In the genomic region with DNA sequence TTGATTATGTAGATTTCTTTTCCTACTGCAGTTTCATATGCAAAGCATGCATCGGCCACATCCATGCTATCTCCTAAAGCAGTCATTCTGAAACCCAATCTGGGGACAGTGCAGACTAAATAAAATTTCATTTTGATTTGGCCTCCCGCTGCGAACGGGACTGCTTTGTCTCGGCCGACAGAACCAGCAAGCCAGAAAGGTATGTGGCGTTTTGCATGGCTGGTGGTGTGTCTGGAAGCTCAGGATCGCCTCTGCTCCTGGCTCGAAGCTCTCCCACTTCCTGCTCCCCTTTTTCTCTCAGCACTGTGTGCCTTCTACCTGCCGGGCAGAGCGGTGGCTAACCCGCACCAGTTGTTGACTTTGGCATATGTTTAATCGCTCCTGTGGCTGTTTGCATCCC, we compare ENCODE assay signal across 8 mouse cellular contexts.
DNase-seq lines count a peak whose midpoint lies in the region; ATAC-seq lines count a peak whose summit lies in the region.

No protein-coding gene starts in this region.

- H3K4me2 ChIP-seq in embryonic facial prominence, embryonic 15.5 days (replicated peaks) = peak overlapping the region; percentile 48
- H3K4me2 ChIP-seq in kidney, embryonic 16.5 days (replicated peaks; ENCODE audit: low read depth, low read length) = peak overlapping the region; percentile 48
- peak overlapping the region; percentile 52 for H3K4me2 ChIP-seq in neural tube, embryonic 12.5 days (replicated peaks)

- peak overlapping the region; percentile 31 for H3K4me3 ChIP-seq in embryonic facial prominence, embryonic 15.5 days (replicated peaks)
- H3K4me3 ChIP-seq in kidney, embryonic 16.5 days (ENCODE audit: low read length) = peak overlapping the region; percentile 16
- no peak overlapping the region for H3K4me3 ChIP-seq in neural tube, embryonic 12.5 days

- H3K27ac ChIP-seq in embryonic facial prominence, embryonic 15.5 days (replicated peaks) = no peak overlapping the region
- H3K27ac ChIP-seq in kidney, embryonic 16.5 days (ENCODE audit: low read length) = no peak overlapping the region
- H3K27ac ChIP-seq in neural tube, embryonic 12.5 days = 0 out of 2 replicates have a peak overlapping the region, but pooled peaks have one; percentile 10

- peaks cover 5% of the 10 kb centered on the region; the same call in 1 of the 2 replicates for H3K4me1 ChIP-seq in embryonic facial prominence, embryonic 15.5 days
- H3K4me1 ChIP-seq in kidney, embryonic 16.5 days (ENCODE audit: insufficient read depth, low read length) = peaks cover 17% of the 10 kb centered on the region
- H3K4me1 ChIP-seq in neural tube, embryonic 12.5 days = peaks cover 42% of the 10 kb centered on the region

- no peaks in the 10 kb centered on the region for H3K27me3 ChIP-seq in embryonic facial prominence, embryonic 15.5 days
- H3K27me3 ChIP-seq in kidney, embryonic 16.5 days (ENCODE audit: insufficient read depth, low read length) = no peaks in the 10 kb centered on the region
- no peaks in the 10 kb centered on the region for H3K27me3 ChIP-seq in neural tube, embryonic 12.5 days (replicated peaks)

- H3K36me3 ChIP-seq in embryonic facial prominence, embryonic 15.5 days = no peaks in the 10 kb centered on the region
- H3K36me3 ChIP-seq in kidney, embryonic 16.5 days (ENCODE audit: insufficient read depth, low read length) = no peaks in the 10 kb centered on the region
- no peaks in the 10 kb centered on the region for H3K36me3 ChIP-seq in neural tube, embryonic 12.5 days

- no peaks in the 10 kb centered on the region for H3K9me3 ChIP-seq in embryonic facial prominence, embryonic 15.5 days (replicated peaks)
- H3K9me3 ChIP-seq in kidney, embryonic 16.5 days (ENCODE audit: low read length) = no peaks in the 10 kb centered on the region
- no peaks in the 10 kb centered on the region for H3K9me3 ChIP-seq in neural tube, embryonic 12.5 days

- DNase-seq in kidney, adult 11 months = peak; percentile 42
- DNase-seq in kidney, adult 18-20 months = no peak
- no peak for DNase-seq in adrenal gland, adult (ENCODE audit: inconsistent age in 2 of 2, low spot score in 1 of 2)
- DNase-seq in urinary bladder, adult 2 months (ENCODE audit: low spot score) = no peak
- DNase-seq in heart, adult 18-20 months = no peak

- 0 out of 2 replicates have a peak overlapping the region, but pooled peaks have one; percentile 9 for H3K9ac ChIP-seq in embryonic facial prominence, embryonic 15.5 days
- peak overlapping the region; percentile 15; the same call in 1 of the 2 replicates for H3K9ac ChIP-seq in kidney, embryonic 16.5 days (replicated peaks; ENCODE audit: low read length)
- peak overlapping the region; percentile 26; the same call in 1 of the 2 replicates for H3K9ac ChIP-seq in neural tube, embryonic 12.5 days

- 4% methylated on average over 13 of the region's 13 CpGs for WGBS in embryonic facial prominence, embryonic 15.5 days
- 5% methylated on average over 13 of the region's 13 CpGs for WGBS in kidney, embryonic 16.5 days
- 13% methylated on average over 13 of the region's 13 CpGs for WGBS in neural tube, embryonic 12.5 days

- no peak for ATAC-seq in embryonic facial prominence, embryonic 15.5 days (ENCODE audit: insufficient number of reproducible peaks, low FRiP score, low TSS enrichment, low read depth)
- peak; percentile 67; the same call in 1 of the 2 replicates for ATAC-seq in kidney, embryonic 16.5 days (ENCODE audit: low FRiP score, low TSS enrichment)
- no peak for ATAC-seq in neural tube, embryonic 12.5 days (ENCODE audit: low FRiP score, low read depth)
